In the genomic region with DNA sequence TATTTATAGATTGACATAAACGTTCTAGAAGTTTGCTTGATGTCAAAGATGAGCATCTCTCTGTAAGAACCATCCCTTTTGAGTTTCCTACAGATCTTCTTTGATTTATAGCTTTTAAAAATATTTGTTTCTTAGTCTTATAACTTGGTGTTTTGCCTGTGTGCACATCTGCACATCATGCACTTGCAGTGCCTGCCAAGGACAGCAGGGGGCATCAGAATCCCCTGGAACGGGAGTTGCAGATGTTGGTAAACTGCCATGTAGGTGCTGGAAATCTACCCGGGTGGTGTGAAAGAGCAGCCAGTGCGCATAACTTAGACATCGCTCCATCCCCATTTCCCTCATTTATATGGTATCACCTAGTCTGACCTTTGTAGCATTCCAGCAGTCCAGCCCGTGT, we compare ENCODE assay signal across 10 mouse cellular contexts.
DNase-seq lines count a peak whose midpoint lies in the region; ATAC-seq and TF ChIP-seq lines count a peak whose summit lies in the region.
"Had no signal": no experiment of that assay in that cellular context is flagged by ENCODE, and none has a peak within 500 bp of the region (broad histone marks: within the 10 kb centered on the region; RNA-seq: fewer than 3 reads in every experiment).

No protein-coding gene starts in this region.

- peak; percentile 49 for TF ChIP-seq CTCF in liver, adult 2 months (IDR thresholded peaks at IDR 0.05; ENCODE audit: low read depth, low read length)

- no peak overlapping the region for H3K4me3 ChIP-seq in liver, adult 2 months (ENCODE audit: insufficient read depth, low read depth, low read length)
- no peak overlapping the region for H3K4me3 ChIP-seq in liver, embryonic 12.5 days
- H3K4me3 ChIP-seq: neural tube, embryonic 13.5 days had no signal

- H3K4me1 ChIP-seq in liver, adult 2 months (ENCODE audit: control insufficient read depth, insufficient read depth, low read length): peaks cover 10% of the 10 kb centered on the region; the same call in 1 of the 2 replicates
- H3K4me1 ChIP-seq in liver, embryonic 12.5 days: no peaks in the 10 kb centered on the region

- no peak for TF ChIP-seq POLR2A in liver, adult 2 months (IDR thresholded peaks at IDR 0.05; ENCODE audit: extremely low read depth, insufficient read depth, low read length)

- H3K79me2 ChIP-seq in liver, adult 2 months (ENCODE audit: control insufficient read depth, insufficient read depth, low read length): no peaks in the 10 kb centered on the region

- H3K9ac ChIP-seq in liver, adult 2 months (ENCODE audit: low read depth, low read length): no peak overlapping the region
- H3K9ac ChIP-seq in liver, embryonic 12.5 days: no peak overlapping the region
- H3K9ac ChIP-seq: neural tube, embryonic 13.5 days had no signal

- H3K36me3 ChIP-seq in liver, adult 2 months (ENCODE audit: control insufficient read depth, insufficient read depth, low read length): no peaks in the 10 kb centered on the region
- H3K36me3 ChIP-seq in liver, embryonic 12.5 days: no peaks in the 10 kb centered on the region
- H3K36me3 ChIP-seq: neural tube, embryonic 13.5 days had no signal

- WGBS in liver, adult 2 months: 92% methylated on average over 6 of the region's 6 CpGs
- 72% methylated on average over 6 of the region's 6 CpGs for WGBS in liver, embryonic 12.5 days (ENCODE audit: insufficient replicate concordance)

- DNase-seq in adrenal gland, postnatal 14 days: peak; percentile 13
- no peak for DNase-seq in adrenal gland, adult 18-20 months (ENCODE audit: low spot score in 2 of 2)
- DNase-seq in liver, adult 2 months (ENCODE audit: extremely low read depth, low read depth, low spot score): no peak
- peak; percentile 21 for DNase-seq in MEL-GATA-1-ER (ENCODE audit: extremely low read depth, low read depth)
- DNase-seq in lung, postnatal 14 days: peak; percentile 31
- DNase-seq in cerebellum, postnatal 4 days (ENCODE audit: low spot score in 2 of 2): no peak
- DNase-seq: left cerebral cortex, postnatal 4 days had no signal

- ATAC-seq in liver, embryonic 12.5 days: no peak
- ATAC-seq in activated CD4-positive, CD25-positive, alpha-beta regulatory T cell, adult 4 months: no peak

- H3K9me3 ChIP-seq in liver, embryonic 12.5 days (replicated peaks): no peaks in the 10 kb centered on the region
- H3K9me3 ChIP-seq: neural tube, embryonic 13.5 days had no signal

- no peaks in the 10 kb centered on the region for H3K27me3 ChIP-seq in liver, adult 2 months (ENCODE audit: control insufficient read depth, insufficient read depth, low read length)
- no peaks in the 10 kb centered on the region for H3K27me3 ChIP-seq in liver, embryonic 12.5 days (replicated peaks)
- H3K27me3 ChIP-seq: neural tube, embryonic 13.5 days had no signal

- H3K4me2 ChIP-seq in liver, embryonic 12.5 days: no peak overlapping the region
- H3K4me2 ChIP-seq: neural tube, embryonic 13.5 days had no signal

- H3K27ac ChIP-seq in liver, adult 2 months (replicated peaks; ENCODE audit: insufficient read depth, low read depth, low read length): no peak overlapping the region
- H3K27ac ChIP-seq in liver, embryonic 12.5 days: no peak overlapping the region
- H3K27ac ChIP-seq: neural tube, embryonic 13.5 days had no signal

Comparison
In these comparisons a context has a peak if more than half of its experiments do, and no peak if none do; other contexts are left out.
1. DNase-seq: peak in adrenal gland, postnatal 14 days (single experiment), MEL-GATA-1-ER (single experiment) and lung, postnatal 14 days (single experiment); none in adrenal gland, adult 18-20 months (0 of 2), liver, adult 2 months (single experiment) and cerebellum, postnatal 4 days (0 of 2).